Mouse (Mus musculus) midbrain, embryonic 16.5 days (tissue): ENCODE data around the gene Cdc6. TPM values are rescaled to one million over a fixed set of nuclear protein-coding genes. Genes with fewer than 3 reads are reported as not detected.
A peak's percentile ranks its signal among the peaks of the same experiment; 100 is the strongest.

ENCODE experiments used
- ATAC-seq: fragments of 200-750 bp; cut with Nextera tagmentation; 2 replicates; pipeline ENCODE4 v1.8.0; 2017; ENCODE audit warnings: moderate TSS enrichment
- H3K27ac ChIP-seq: fragments of 300-500 bp; sonication (generic); 2 replicates; pipeline ENCODE4 v1.5.1; 2014; ENCODE audit warnings: mild to moderate bottlenecking, low read length, mixed read lengths
- H3K27me3 ChIP-seq: fragments of 300-500 bp; sonication (generic); 2 replicates; pipeline ENCODE4 v1.6.1; 2014; ENCODE audit warnings: low read depth, low read length, mixed read lengths; ENCODE audit not compliant: control insufficient read depth, insufficient read depth
- H3K36me3 ChIP-seq: fragments of 300-500 bp; sonication (generic); 2 replicates; pipeline ENCODE4 v1.6.1; 2014; ENCODE audit warnings: mild to moderate bottlenecking, low read length, moderate library complexity, mixed read lengths; ENCODE audit not compliant: control insufficient read depth, insufficient read depth
- H3K4me1 ChIP-seq: fragments of 300-500 bp; sonication (generic); 2 replicates; pipeline ENCODE4 v1.6.1; 2014; ENCODE audit warnings: mild to moderate bottlenecking, low read length, mixed read lengths; ENCODE audit not compliant: control insufficient read depth, insufficient read depth
- H3K4me2 ChIP-seq: fragments of 300-500 bp; sonication (generic); 2 replicates; pipeline ENCODE4 v1.6.1; 2014; ENCODE audit warnings: mild to moderate bottlenecking, low read length, mixed read lengths
- H3K4me3 ChIP-seq: fragments of 300-500 bp; sonication (generic); 2 replicates; pipeline ENCODE4 v1.5.1; 2014; ENCODE audit warnings: low read depth, mild to moderate bottlenecking, low read length, moderate library complexity, mixed read lengths
- H3K9ac ChIP-seq: fragments of 300-500 bp; sonication (generic); 2 replicates; pipeline ENCODE4 v1.6.1; 2014; ENCODE audit warnings: low read depth, low read length, mixed read lengths
- H3K9me3 ChIP-seq: fragments of 300-500 bp; sonication (generic); replicated peaks from 2 replicates; pipeline ENCODE4 v1.6.1; 2014; ENCODE audit warnings: mild to moderate bottlenecking, low read length, mixed read lengths; ENCODE audit not compliant: control insufficient read depth, poor library complexity, severe bottlenecking
- WGBS: fragments of 180-500 bp; shearing (Covaris S2); extraction: QIAGEN DNeasy Blood & Tissue Kit; methylation state at CpG from one replicate; pipeline ENCODE4 v1.1.7; 2014; 5-methylcytosine and 5-hydroxymethylcytosine counted together
- polyA plus RNA-seq: library from polyadenylated mRNA; unstranded; fragments of >200 nt; fragmentation: Nextera tagmentation; extraction: Ambion mirVana; gene quantifications from 2 replicates; pipeline ENCODE4 v1.2.1, GENCODE M21; 2015

Cdc6 gene
- polyA plus RNA-seq, 1 experiment from 2014 or later: 2.4 TPM

DNA sequence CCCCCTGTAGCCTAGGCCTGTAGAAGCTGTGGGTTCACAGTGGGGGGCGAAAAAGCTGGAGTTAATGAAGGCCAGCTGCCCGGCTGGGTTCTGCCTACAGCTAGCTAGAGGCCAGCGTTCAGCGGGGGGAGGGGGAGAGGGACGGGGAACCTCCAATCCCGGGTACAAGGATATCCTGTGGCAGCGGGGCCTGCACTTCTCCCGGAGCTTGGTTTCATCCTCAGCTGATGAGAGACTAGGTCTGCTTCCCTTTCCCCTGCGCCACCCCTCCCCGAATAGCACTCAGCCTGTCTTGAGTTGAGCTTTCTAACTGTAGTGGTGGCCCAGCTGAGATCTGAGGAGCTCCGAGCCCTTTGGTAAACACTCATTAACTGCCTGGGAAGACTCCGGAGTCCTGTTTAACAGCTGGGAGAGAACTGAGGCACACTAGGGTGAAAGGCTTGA is 18.3 kb downstream of the Cdc6 start:
- Histone ChIP-seq H3K27ac (peak overlapping the region; percentile 48; the same call in 1 of the 2 replicates), H3K36me3 (no peaks in the 10 kb centered on the region), H3K4me3 (no peak overlapping the region), H3K9ac (no peak overlapping the region; the same call in 1 of the 2 replicates), H3K27me3 (no peaks in the 10 kb centered on the region), H3K9me3 (no peaks in the 10 kb centered on the region), H3K4me1 (peaks cover 42% of the 10 kb centered on the region), H3K4me2 (no peak overlapping the region)
- WGBS: 7% methylated on average over 12 of the region's 12 CpGs
- ATAC-seq: no peak

DNA sequence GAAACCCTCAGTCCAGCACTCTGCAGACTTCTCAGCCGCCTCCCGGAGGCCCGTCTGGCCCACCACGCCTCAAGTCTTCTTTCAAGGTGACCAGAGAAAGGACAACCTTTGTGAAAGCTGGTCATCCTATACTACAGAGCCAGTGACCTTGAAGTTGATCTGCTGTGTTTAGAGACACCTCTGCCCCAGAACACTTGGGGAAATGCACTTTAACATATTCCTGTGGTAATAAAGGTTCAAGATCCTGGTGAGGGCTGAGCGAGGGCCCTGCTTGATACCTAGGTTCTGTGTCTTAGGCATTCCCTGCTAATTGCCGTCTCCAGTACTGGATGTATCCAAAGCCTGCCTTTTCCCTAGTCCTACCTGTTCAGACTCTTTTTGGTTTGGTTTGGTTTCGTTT is 19.0 kb downstream of the Cdc6 start:
- no peak overlapping the region for H3K4me3 ChIP-seq
- H3K27ac ChIP-seq: no peak overlapping the region
- no peaks in the 10 kb centered on the region for H3K27me3 ChIP-seq
- no peaks in the 10 kb centered on the region for H3K36me3 ChIP-seq
- ATAC-seq: no peak
- no peak overlapping the region for H3K9ac ChIP-seq
- H3K4me1 ChIP-seq: peaks cover 48% of the 10 kb centered on the region
- H3K9me3 ChIP-seq: no peaks in the 10 kb centered on the region
- no peak overlapping the region for H3K4me2 ChIP-seq
- WGBS: 65% methylated on average over 7 of the region's 7 CpGs

DNA sequence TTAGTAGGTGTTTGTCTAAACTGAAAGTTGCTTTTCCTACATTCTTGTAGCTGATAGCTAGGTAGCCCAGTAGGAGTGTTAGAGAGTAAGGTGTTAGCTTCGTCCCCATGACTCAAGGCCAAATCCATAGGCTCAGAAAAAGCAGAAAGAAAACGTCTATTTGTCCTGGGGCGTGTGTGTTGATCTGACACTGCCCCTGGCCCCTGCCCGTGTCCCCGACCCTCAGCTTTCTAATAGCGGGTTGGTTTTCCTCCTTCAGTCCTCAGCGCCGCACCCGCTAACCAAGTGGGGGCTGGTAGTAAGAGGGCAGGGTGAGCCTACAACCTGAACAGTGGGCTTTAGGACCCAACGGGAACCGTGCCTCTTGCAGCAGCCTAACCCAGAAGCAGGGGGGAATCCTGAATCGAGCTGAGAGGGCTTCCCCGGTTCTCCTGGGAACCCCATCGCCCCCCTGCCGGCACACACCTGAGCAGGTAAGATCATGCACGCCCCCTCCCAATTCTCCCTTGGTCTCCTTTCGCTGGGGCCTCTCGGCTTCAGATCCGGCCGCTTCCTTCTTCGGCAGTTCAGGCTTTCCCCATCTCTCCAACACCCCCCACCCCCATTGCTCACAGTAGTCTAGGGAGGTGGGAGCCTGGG is 20.0 kb downstream of the Cdc6 start, which contains the start of gene Rara:
Gene Rara, plus strand, starts transcription at position 381 of the 639 bp plus-strand sequence.
- Histone ChIP-seq H3K27me3 (no peaks in the 10 kb centered on the region), H3K27ac (no peak within 1 kb of the TSS), H3K4me1 (peaks cover 54% of the 10 kb centered on the region), H3K9ac (peak within 1 kb of the TSS; percentile 79), H3K4me2 (peak within 1 kb of the TSS; percentile 72), H3K36me3 (no peaks in the 10 kb centered on the region), H3K9me3 (no peaks in the 10 kb centered on the region), H3K4me3 (peak within 1 kb of the TSS; percentile 52)
- WGBS: 8% methylated on average over 21 of the region's 21 CpGs
- ATAC-seq: peak; percentile 56

DNA sequence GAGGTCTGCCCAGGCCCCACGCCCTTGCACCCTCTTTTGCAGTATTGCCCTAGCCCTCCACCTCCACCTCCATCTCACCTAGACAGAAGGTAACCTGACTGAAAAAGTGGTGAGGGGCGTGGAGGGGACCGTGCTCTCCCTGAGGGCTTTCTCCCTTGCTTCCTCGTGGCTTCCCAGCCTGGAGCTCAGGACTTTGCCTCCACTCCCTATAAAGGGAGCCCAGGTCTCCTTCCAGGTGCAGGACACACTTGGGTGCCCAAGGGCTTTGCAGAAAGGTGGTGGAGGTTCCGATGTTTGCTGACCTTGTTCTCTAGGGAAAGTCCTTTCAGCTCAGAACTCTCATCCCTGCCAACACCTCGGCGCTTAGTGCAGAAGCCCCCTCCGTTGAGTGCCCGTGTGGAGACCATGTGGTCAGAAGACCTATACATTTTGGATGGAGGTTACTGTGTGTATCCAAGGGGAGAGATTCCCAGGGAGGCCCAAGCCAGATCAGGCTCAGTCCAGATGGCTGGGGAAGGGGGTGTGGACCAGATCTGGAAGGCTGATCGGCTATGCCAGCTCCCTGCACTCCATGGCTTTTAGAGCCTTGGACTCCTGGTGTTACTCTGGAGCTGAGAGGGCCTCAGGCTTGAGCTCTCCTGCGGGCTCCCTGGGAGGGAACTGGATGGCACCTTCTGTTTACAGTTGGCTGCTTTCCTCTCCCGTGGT is 20.7 kb downstream of the Cdc6 start:
- Histone ChIP-seq H3K4me3 (peak overlapping the region; percentile 52), H3K4me1 (peaks cover 58% of the 10 kb centered on the region), H3K9me3 (no peaks in the 10 kb centered on the region), H3K27ac (no peak overlapping the region), H3K9ac (peak overlapping the region; percentile 79), H3K36me3 (no peaks in the 10 kb centered on the region), H3K4me2 (peak overlapping the region; percentile 72), H3K27me3 (no peaks in the 10 kb centered on the region)
- 7% methylated on average over 12 of the region's 12 CpGs for WGBS
- no peak; the same call in 1 of the 2 replicates for ATAC-seq

DNA sequence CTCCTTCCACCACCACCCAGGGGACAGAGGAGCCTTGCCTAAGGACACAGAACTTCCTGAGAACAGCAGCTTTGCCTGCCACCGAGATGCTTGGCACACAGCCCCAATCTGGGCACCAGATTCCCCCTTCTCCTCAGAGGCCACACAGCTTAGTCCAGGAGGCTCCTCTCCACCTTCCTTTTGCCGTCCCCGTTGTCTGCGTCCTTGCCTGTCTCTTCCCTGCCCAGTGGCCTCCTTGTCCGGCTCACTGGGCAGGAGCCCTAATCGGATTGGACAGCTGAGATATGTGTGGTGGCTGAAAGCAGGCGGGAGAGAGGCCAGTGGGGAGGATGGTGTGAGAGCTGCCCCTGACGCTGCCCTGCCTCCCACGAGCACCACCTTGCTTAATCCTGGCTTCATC is 21.9 kb downstream of the Cdc6 start:
- H3K4me3 ChIP-seq: peak overlapping the region; percentile 16
- peak overlapping the region; percentile 72 for H3K4me2 ChIP-seq
- ATAC-seq: no peak
- no peaks in the 10 kb centered on the region for H3K27me3 ChIP-seq
- H3K4me1 ChIP-seq: peaks cover 58% of the 10 kb centered on the region
- 0 out of 2 replicates have a peak overlapping the region, but pooled peaks have one; percentile 13 for H3K27ac ChIP-seq
- H3K9me3 ChIP-seq: no peaks in the 10 kb centered on the region
- no peaks in the 10 kb centered on the region for H3K36me3 ChIP-seq
- peak overlapping the region; percentile 40 for H3K9ac ChIP-seq
- 5% methylated on average over 8 of the region's 9 CpGs for WGBS

DNA sequence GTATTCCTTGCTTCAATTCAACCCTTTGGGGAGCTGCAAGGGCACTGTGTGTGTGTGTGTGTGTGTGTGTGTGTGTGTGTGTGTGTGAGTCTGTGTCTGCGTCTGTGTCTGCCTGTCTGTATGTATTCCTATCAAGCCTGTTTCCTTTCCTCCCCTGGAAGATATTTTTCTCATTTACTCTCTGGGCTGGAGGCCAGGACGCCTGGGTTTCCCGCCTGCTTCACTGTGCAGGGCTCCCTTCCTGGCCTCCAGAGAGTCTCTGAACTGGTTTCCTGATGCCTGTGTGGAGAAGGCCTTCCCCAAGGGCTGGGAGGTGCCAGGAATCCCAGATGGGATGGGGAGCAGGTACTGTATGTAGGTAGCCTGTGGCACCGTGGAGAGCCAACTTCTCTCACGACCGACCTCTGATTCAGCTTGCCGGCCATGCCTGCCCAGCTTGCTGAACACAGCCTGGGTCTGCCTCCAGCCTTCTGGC is 22.6 kb downstream of the Cdc6 start:
- no peaks in the 10 kb centered on the region for H3K36me3 ChIP-seq
- 0 out of 2 replicates have a peak overlapping the region, but pooled peaks have one; percentile 7 for H3K27ac ChIP-seq
- H3K9ac ChIP-seq: peak overlapping the region; percentile 40
- peaks cover 2% of the 10 kb centered on the region for H3K27me3 ChIP-seq
- WGBS: 46% methylated on average over 7 of the region's 7 CpGs
- peak overlapping the region; percentile 16; the same call in 1 of the 2 replicates for H3K4me3 ChIP-seq
- H3K4me2 ChIP-seq: peak overlapping the region; percentile 72
- H3K4me1 ChIP-seq: peaks cover 52% of the 10 kb centered on the region
- H3K9me3 ChIP-seq: no peaks in the 10 kb centered on the region
- no peak for ATAC-seq

DNA sequence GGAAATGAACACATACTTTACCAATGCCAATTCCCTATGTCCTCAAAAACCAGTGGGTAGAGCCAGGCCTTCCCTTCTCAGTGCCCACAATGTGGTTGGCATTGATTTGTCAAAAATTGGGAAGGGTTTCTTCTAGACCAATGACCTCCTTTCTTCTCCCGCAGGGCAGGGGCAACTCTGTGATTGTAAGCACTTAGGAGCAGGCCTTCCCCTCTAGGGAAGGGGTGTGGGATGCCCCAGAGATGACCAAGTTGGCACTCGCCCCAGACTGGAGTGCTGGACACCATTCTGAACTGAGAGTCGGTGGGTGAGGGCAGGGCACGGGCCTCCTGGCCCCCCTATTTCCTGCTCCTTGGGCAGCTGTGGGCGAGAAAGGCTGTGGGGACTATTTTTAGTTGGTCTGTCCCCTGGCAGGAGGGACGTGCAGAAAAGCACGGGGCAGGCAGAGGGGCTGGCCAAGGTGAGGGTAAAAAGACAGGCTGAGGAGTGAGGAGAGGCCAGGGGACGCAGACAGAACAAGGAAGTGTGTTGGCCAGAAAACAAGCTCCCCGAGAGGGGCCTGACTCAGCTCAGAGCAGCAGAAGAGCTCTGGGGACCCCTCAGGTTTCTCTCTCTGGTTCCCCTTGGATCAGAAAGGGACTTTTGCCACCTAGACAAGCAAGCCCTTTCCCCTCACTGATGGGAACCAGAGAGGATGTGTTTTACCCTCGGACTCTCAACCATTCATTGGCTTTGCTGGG is 23.3 kb downstream of the Cdc6 start:
- peaks cover 6% of the 10 kb centered on the region for H3K27me3 ChIP-seq
- H3K36me3 ChIP-seq: no peaks in the 10 kb centered on the region
- H3K9ac ChIP-seq: no peak overlapping the region
- H3K9me3 ChIP-seq: no peaks in the 10 kb centered on the region
- no peak for ATAC-seq
- WGBS: 50% methylated on average over 10 of the region's 10 CpGs
- peaks cover 45% of the 10 kb centered on the region for H3K4me1 ChIP-seq
- peak overlapping the region; percentile 18; the same call in 1 of the 2 replicates for H3K27ac ChIP-seq
- 0 out of 2 replicates have a peak overlapping the region, but pooled peaks have one; percentile 11 for H3K4me2 ChIP-seq
- H3K4me3 ChIP-seq: no peak overlapping the region

DNA sequence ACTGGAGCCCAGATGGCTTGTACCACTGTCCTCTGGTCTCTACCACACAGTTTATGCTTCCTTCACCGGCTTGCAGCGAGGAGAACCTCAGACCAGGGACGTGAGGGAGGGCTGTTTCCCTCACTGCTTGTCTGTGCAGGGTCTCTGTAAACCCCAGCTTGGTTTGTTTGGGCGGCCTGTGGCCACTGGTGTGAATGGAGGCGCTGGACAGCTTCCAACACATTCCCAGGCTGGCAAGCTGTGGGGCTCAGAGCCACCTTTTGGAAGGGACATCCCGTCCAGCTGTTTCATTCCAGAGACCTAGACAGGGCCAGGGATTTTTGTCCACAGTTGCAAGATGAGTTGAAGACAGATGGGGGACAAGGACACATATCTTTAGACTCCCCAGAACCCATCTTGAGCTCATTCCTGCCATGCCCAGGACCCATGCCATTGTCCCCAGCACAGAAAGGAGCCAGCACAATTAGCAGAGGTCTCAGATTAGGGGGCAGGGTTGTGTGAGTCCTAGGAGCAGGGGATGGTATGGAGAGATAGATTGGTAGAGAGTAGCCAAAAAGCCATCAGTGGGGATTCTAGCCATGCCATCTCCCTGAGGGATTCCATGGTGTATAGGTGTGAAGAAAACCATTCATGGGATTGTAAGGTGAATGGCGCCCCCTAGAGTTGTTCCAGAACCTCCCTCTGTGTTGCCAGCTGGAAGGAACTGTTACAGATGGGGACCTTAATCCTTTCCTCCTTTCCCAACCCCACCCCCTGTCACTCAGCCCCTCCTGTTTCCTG is 24.1 kb downstream of the Cdc6 start:
- ATAC-seq: no peak
- Histone ChIP-seq H3K4me3 (no peak overlapping the region), H3K4me1 (peaks cover 52% of the 10 kb centered on the region), H3K9ac (0 out of 2 replicates have a peak overlapping the region, but pooled peaks have one; percentile 28), H3K4me2 (0 out of 2 replicates have a peak overlapping the region, but pooled peaks have one; percentile 11), H3K27ac (peak overlapping the region; percentile 18; the same call in 1 of the 2 replicates), H3K36me3 (no peaks in the 10 kb centered on the region), H3K9me3 (no peaks in the 10 kb centered on the region), H3K27me3 (peaks cover 10% of the 10 kb centered on the region)
- WGBS: 23% methylated on average over 7 of the region's 7 CpGs
